Mouse (Mus musculus): Measurements from ENCODE around the gene Thap7.

GRCm38 (mm10) chr16:17536584-17536983 lies 5.6 kb upstream of the Thap7 start:
- no peak for TF ChIP-seq CTCF (IDR thresholded peaks at IDR 0.05; ENCODE audit: low read depth, low read length)
- no peak for TF ChIP-seq POLR2A (IDR thresholded peaks at IDR 0.05; ENCODE audit: extremely low read depth, insufficient read depth, low read length)
